Mouse (Mus musculus): ENCODE measurements around the gene E2f2. TPM values are rescaled to one million over a fixed set of nuclear protein-coding genes. Genes with fewer than 3 reads are reported as not detected.

The E2f2 gene
- polyA plus RNA-seq, 1 experiment from 2014 or later = 5.7 TPM

DNA sequence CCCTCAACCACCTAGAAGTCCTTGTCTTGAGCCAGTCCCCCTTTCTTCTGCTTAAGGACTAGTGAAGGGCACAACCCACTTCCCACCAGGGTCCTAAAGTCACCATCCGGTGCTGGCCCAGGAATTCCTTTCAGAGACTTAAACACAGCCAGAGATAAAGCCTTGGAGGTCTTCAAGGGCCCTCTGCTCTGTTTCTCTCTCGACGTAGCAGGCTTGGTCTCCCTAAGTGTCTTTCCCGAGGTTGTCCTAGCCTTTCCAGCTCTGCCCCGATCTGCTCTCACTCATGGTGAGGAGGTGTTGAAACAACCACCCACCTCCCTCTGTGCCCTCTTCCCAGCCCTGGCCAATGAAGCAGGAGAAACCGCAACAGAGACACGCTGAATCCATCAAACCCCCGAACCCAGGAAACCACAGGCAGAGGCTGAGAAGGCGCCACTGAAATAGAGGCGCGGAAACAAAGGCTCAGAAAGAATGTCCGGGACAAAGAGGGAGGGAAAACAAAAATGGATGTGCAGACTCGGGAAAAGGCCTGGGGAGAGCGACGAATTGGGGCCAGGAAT lies 37.7 kb upstream of the E2f2 start:
- WGBS = under 1% methylated on average over 15 of the region's 15 CpGs
- peak; percentile 17; the same call in 1 of the 2 replicates for ATAC-seq (ENCODE audit: low FRiP score, low TSS enrichment)
- Histone ChIP-seq H3K9ac (ENCODE audit: low read depth, low read length) (peak overlapping the region; percentile 75), H3K27ac (ENCODE audit: low read depth, low read length) (peak overlapping the region; percentile 99), H3K36me3 (ENCODE audit: control insufficient read depth, insufficient read depth, low read length) (no peaks in the 10 kb centered on the region), H3K9me3 (ENCODE audit: control insufficient read depth, low read length) (peaks cover 3% of the 10 kb centered on the region; the same call in 1 of the 2 replicates), H3K27me3 (ENCODE audit: control insufficient read depth, insufficient read depth, low read length) (no peaks in the 10 kb centered on the region), H3K4me3 (ENCODE audit: low read length) (peak overlapping the region; percentile 43), H3K4me2 (replicated peaks; ENCODE audit: low read depth, low read length) (peak overlapping the region; percentile 77), H3K4me1 (ENCODE audit: control insufficient read depth, insufficient read depth, low read length) (peaks cover 46% of the 10 kb centered on the region)

DNA sequence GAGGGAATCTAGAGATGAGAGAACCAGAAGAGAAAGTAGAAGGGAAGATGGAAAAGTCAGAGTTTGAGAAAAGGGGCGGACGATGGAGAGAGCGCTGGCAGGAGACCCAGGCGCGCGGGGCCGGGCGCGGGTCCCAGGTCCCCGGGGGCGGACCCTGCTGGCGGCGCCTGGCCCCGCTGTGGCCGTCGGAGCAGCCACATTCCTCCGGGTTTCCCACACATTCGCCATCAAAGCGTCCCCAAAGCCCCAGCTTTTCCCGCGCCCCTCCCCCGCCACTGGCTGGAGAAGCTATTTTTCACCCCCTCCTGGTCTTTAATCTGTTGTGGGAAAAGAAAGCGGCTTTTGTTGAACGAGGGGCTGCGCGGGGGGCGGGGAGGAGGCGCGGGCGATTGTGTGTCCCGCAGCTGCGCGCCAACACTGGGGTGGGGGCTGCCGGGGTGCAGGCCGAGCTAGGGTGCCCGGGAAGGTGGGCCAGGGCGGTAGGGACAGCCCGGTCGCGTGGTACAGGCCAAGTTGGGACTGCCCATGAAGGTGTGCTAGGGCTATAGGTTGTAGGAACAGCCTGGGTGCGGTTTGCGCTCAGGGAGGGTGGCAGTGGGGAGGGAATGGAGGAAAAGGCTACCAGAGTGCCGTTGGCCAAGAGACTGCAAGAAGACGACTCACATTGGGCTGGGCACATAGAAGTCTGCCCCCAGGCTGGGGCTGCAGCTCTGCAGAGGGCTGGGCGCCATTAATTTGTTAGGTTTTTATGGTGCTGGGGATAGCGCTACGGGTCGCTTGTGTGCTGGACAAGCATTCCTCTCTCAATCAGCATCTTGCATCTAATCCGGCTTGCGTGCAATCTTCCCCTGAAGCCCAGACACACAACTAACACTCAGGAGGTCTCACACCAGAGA lies 37.0 kb upstream of the E2f2 start:
- Histone ChIP-seq H3K4me1 (ENCODE audit: control insufficient read depth, insufficient read depth, low read length) (peaks cover 49% of the 10 kb centered on the region), H3K4me2 (replicated peaks; ENCODE audit: low read depth, low read length) (peak overlapping the region; percentile 77), H3K36me3 (ENCODE audit: control insufficient read depth, insufficient read depth, low read length) (no peaks in the 10 kb centered on the region), H3K27me3 (ENCODE audit: control insufficient read depth, insufficient read depth, low read length) (no peaks in the 10 kb centered on the region), H3K4me3 (ENCODE audit: low read length) (peak overlapping the region; percentile 43), H3K9ac (ENCODE audit: low read depth, low read length) (peak overlapping the region; percentile 75), H3K9me3 (ENCODE audit: control insufficient read depth, low read length) (no peaks in the 10 kb centered on the region), H3K27ac (ENCODE audit: low read depth, low read length) (peak overlapping the region; percentile 99)
- 2% methylated on average over 47 of the region's 50 CpGs for WGBS
- ATAC-seq (ENCODE audit: low FRiP score, low TSS enrichment) = peak; percentile 69

DNA sequence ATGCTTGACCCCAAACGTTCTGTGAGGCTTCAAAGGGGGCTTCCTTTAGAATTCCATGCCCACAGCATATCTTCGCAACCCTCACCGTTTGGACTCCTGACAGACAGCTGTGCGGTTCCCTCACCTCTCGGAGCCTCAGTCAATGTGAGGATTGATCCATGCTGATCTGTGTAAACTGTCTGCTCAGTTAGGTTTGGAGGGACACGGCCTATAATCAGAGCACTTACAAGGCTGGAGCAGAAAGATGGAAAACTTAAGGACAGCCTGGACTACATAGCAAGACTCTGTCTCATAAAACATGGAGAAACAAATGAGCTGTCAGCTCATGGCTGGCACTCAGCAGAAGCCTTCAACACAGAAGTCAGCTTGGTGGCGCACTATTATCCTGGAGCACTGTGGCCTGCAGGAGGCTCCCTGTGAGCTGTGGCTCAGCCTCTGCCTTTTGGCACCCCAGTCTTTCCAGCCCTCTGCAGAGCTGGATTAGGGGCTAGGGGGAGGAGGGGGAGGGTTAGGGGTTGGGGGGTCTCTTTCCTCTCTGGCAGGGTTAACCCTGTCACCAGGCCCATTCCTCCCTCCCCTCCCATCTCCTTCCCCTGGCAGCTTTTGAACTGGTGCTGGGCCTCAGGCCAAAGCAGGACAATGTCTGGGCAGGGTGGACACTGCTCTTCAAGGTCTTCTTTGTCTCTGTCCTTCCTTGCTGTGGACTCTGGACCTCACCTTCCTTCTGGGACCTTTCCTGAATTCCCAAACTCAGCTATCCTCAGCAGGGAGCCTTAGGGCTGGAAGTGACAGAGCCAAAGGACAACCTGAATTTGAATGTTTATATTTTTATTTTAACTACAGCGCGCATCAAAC lies 36.1 kb upstream of the E2f2 start:
- no peak for ATAC-seq (ENCODE audit: low FRiP score, low TSS enrichment)
- Histone ChIP-seq H3K27me3 (ENCODE audit: control insufficient read depth, insufficient read depth, low read length) (no peaks in the 10 kb centered on the region), H3K4me3 (ENCODE audit: low read length) (peak overlapping the region; percentile 43), H3K9ac (ENCODE audit: low read depth, low read length) (peak overlapping the region; percentile 75; the same call in 1 of the 2 replicates), H3K27ac (ENCODE audit: low read depth, low read length) (peak overlapping the region; percentile 99), H3K4me2 (replicated peaks; ENCODE audit: low read depth, low read length) (peak overlapping the region; percentile 77; the same call in 1 of the 2 replicates), H3K9me3 (ENCODE audit: control insufficient read depth, low read length) (no peaks in the 10 kb centered on the region), H3K4me1 (ENCODE audit: control insufficient read depth, insufficient read depth, low read length) (peaks cover 54% of the 10 kb centered on the region), H3K36me3 (ENCODE audit: control insufficient read depth, insufficient read depth, low read length) (no peaks in the 10 kb centered on the region)
- WGBS = 36% methylated on average over 9 of the region's 9 CpGs

DNA sequence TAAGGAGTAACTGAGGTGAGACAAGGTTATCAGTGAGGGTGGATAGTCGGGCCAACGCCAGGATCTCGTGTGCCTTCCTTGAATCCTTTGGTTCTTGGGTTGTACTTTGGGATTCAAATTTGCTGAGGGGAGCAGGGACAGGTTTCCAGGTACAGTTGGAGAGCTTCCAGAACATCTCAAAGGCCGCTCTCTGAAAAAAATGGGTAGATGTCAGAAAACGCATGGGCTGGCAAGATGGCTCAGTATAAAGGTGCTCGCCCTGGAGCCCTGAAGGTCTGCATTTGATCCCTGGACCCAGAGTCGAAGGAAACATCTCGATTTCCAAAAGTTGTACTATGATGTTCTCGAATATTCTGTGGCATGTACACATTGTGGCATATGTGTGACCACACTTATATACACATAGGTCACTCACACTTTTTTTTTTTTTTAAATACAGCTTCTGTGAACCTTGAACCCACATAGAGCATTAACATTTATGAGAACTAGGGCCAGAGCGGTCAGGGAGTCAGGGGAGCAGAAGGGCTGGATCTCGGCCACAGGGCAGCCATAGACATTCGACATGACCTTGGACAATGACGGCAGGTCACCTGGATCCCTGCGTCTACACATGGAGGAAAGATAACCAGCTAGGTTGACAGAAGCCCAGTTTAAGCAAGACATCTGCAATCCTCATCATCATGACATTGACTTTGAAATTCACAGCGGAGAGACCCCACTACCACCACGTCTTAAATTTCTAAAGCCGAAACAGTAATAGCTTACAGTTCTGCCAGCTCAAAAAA lies 32.7 kb upstream of the E2f2 start:
- peak overlapping the region; percentile 31 for H3K4me2 ChIP-seq (replicated peaks; ENCODE audit: low read depth, low read length)
- no peak overlapping the region for H3K4me3 ChIP-seq (ENCODE audit: low read length)
- no peaks in the 10 kb centered on the region for H3K27me3 ChIP-seq (ENCODE audit: control insufficient read depth, insufficient read depth, low read length)
- peaks cover 61% of the 10 kb centered on the region for H3K4me1 ChIP-seq (ENCODE audit: control insufficient read depth, insufficient read depth, low read length)
- WGBS = 44% methylated on average over 17 of the region's 17 CpGs
- no peak for ATAC-seq (ENCODE audit: low FRiP score, low TSS enrichment)
- no peaks in the 10 kb centered on the region for H3K36me3 ChIP-seq (ENCODE audit: control insufficient read depth, insufficient read depth, low read length)
- no peaks in the 10 kb centered on the region for H3K9me3 ChIP-seq (ENCODE audit: control insufficient read depth, low read length)
- H3K9ac ChIP-seq (ENCODE audit: low read depth, low read length) = no peak overlapping the region; the same call in 1 of the 2 replicates
- peak overlapping the region; percentile 100 for H3K27ac ChIP-seq (ENCODE audit: low read depth, low read length)

DNA sequence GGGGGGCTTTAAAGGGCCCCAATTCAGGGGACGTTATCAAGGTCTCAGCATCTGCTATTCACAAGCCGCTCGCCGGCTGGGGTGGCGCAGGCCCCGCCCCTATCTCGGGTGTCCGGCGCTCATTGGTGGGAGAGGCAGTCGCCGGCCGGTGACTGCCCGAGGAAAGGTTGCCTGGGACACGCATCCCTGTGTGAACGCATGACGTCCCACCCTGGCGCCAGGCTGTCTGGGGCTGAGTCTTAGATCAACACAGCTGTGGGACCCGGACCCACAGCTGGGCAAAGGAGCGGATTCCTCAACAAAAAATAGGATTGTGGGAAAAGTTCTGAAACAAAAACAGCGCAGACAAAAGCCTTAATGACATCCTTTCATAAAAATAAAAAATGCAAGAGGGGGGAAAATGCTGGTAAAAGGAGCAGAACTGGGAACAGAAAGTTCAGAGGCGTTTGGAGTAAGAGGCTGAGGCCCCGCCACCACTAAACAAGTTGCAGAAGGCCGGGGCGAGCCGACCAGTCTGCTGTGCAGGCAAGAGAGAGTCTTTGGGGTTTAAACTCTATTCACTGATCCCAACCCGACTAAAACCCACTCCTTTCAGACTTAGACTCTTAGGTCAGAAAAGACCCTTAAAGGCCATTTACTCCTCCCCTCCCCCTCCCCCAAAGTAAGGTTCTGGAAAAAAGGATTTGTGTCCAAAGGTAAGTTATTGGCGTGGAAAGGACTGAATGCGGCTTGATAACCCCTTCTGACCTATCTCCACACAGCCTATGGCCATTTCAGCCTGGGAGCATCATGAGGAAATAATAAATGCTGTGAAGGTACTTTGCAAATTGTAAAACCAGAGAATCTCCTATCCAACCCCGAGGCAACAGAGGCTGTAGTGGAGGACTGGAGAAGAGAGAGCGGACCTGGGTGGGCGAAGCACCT lies 31.6 kb upstream of the E2f2 start:
- peaks cover 8% of the 10 kb centered on the region; the same call in 1 of the 2 replicates for H3K36me3 ChIP-seq (ENCODE audit: control insufficient read depth, insufficient read depth, low read length)
- peak overlapping the region; percentile 34 for H3K9ac ChIP-seq (ENCODE audit: low read depth, low read length)
- peak; percentile 87 for ATAC-seq (ENCODE audit: low FRiP score, low TSS enrichment)
- H3K9me3 ChIP-seq (ENCODE audit: control insufficient read depth, low read length) = no peaks in the 10 kb centered on the region
- H3K4me1 ChIP-seq (ENCODE audit: control insufficient read depth, insufficient read depth, low read length) = peaks cover 51% of the 10 kb centered on the region
- H3K4me2 ChIP-seq (replicated peaks; ENCODE audit: low read depth, low read length) = peak overlapping the region; percentile 31
- H3K27ac ChIP-seq (ENCODE audit: low read depth, low read length) = peak overlapping the region; percentile 100
- WGBS = 6% methylated on average over 31 of the region's 31 CpGs
- H3K27me3 ChIP-seq (ENCODE audit: control insufficient read depth, insufficient read depth, low read length) = no peaks in the 10 kb centered on the region
- peak overlapping the region; percentile 4; the same call in 1 of the 2 replicates for H3K4me3 ChIP-seq (ENCODE audit: low read length)

DNA sequence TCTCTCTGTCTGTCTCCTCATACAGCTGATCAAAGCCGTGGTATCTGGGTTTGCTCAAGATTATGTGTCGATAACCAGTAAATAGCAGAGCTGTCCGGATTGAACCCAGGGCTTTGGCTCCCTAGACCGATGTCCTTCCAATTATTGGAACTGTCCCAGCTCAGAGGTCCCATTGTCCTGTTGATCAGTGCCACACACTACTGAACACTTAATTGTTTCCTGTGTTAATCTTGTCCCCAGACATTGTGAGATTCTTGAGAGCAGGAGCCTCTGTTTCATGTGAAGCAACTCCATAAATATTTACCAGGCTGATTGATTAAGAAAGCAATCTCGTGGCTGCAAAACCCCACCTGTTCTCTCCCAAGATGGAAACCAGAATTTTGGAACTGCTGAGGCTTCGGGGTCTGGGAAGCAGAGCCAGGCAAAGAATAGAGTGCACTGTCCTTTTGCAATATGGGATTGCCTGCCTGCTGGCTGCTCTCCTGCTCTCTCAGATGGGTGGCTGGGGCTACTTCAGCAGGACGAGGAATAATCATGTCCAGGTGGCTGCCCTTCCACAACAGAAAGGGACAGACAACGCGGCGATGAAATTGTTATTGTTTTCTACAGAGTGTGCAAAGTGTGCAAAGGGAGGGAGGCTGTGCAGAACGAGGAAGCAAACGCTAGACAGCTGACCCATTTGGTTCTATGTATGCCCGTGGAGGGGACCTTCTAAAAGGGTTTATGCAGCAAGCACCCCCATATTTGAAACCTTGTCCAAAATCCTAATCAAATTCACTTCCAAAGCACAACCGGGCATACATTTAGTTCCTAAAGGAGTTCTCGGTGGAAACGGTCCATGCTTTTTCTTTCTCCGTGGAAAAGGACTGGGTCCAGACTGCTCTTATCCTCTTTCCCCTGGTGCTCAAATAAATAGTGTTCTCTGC lies 29.7 kb upstream of the E2f2 start:
- peaks cover 12% of the 10 kb centered on the region; the same call in 1 of the 2 replicates for H3K36me3 ChIP-seq (ENCODE audit: control insufficient read depth, insufficient read depth, low read length)
- no peak for ATAC-seq (ENCODE audit: low FRiP score, low TSS enrichment)
- peak overlapping the region; percentile 87 for H3K4me3 ChIP-seq (ENCODE audit: low read length)
- peak overlapping the region; percentile 38 for H3K4me2 ChIP-seq (replicated peaks; ENCODE audit: low read depth, low read length)
- peak overlapping the region; percentile 55 for H3K9ac ChIP-seq (ENCODE audit: low read depth, low read length)
- H3K27me3 ChIP-seq (ENCODE audit: control insufficient read depth, insufficient read depth, low read length) = no peaks in the 10 kb centered on the region
- peaks cover 49% of the 10 kb centered on the region for H3K4me1 ChIP-seq (ENCODE audit: control insufficient read depth, insufficient read depth, low read length)
- WGBS = 9% methylated on average over 17 of the region's 17 CpGs
- H3K9me3 ChIP-seq (ENCODE audit: control insufficient read depth, low read length) = no peaks in the 10 kb centered on the region
- H3K27ac ChIP-seq (ENCODE audit: low read depth, low read length) = peak overlapping the region; percentile 100

All from kidney, embryonic 14.5 days (tissue).